Mouse (Mus musculus) gastrocnemius, postnatal 10 days (tissue): Measurements from ENCODE around the gene Idi1. TPM values are rescaled to one million over a fixed set of nuclear protein-coding genes. Genes with fewer than 3 reads are reported as not detected.
A peak's percentile ranks its signal among the peaks of the same experiment; 100 is the strongest.
"Not testable (repeated sequence)": the region's sequence is repeated elsewhere in the genome, so short reads cannot be mapped to it uniquely, and the experiment has no call there.

ENCODE experiments used
- DNase-seq: peaks from one replicate; pipeline ENCODE4 v3.0.0; 2021; ENCODE audit warnings: mixed read lengths
- long read RNA-seq, 2 experiments: library from polyadenylated mRNA; stranded (forward); transcript quantifications; one replicate each; pipeline ENCODE4 v2.0.0; 2021
- total RNA-seq, 2 experiments: library from RNA; stranded (reverse); gene quantifications; 2 replicates each; pipeline ENCODE4 v1.2.3; 2021

The Idi1 gene
- total RNA-seq, result 10 to 100 TPM; 10.2 to 12.0 TPM
- long read RNA-seq, experiment 1, transcript Idi1-201 (5 exons, 3,027 nt), result major isoform, 20 of 20 reads
- long read RNA-seq, experiment 1, partial matches to known transcripts, result 0 of 20 reads
- long read RNA-seq, experiment 1, other reads (novel, unspliced or antisense), result 0 of 20 reads
- long read RNA-seq, experiment 2, transcript Idi1-201 (5 exons, 3,027 nt), result major isoform, 16 of 17 reads
- long read RNA-seq, experiment 2, partial matches to known transcripts, result 0 of 17 reads
- long read RNA-seq, experiment 2, other reads (novel, unspliced or antisense), result 1 of 17 reads

DNA sequence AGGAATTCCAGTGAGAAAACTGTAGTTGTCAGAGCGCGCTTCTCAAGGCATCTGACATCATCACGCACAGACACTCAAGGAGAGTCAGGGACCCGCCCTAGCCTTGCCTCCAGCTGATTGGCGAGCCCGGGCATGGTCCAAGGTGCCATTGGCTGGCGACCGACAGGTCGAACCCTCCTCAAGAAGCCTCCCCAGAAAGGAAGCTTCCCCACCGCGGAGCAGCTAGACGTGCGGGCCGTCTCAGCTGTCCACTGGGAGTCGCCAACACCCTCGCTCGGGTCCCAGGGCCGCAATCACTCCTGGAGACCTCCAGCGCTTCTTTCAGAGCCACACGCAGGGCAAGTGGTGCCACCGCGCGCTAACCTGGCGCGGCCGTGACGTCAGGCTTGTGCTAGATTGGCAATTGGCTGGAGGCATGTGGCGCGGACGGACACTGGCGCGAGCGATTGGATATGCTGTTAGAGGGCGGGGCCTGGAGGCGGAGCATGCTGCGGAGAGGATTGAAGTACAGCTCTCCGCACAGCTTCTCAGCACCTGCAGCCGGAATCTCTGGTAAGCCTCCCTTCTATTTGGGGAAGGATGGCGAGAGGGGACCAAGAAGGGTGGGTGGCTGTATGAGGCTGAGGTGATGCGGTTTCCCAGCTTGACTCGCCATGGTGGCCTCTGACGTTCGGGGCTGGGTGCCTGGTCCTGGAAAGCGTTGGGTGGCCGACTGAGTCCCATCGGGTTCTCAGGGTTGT lies at the start of gene Idi1:
Idi1 (plus strand) TSS at position 57 of the 740 bp plus-strand sequence.
- DNase-seq, result peak; percentile 94

DNA sequence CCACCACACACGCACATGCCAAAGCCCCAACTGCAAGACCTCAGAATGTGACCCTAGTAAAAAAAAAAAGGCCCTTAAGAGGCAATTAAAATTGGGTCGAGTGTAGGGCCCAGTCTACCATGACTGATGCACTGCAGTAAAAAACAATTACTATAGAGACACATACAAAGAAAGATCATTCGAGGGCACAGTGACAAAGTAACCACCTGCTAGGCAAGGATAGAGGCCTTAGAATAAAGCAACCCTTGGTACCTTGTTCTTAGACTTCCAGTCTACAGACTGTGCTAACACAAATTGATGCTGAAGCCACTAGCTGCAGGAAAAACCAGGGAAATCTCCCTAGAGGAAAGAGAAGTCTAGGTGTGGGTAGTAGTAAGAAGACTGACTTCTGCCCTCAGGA lies 46.9 kb upstream of the Idi1 start:
- DNase-seq, result no peak

DNA sequence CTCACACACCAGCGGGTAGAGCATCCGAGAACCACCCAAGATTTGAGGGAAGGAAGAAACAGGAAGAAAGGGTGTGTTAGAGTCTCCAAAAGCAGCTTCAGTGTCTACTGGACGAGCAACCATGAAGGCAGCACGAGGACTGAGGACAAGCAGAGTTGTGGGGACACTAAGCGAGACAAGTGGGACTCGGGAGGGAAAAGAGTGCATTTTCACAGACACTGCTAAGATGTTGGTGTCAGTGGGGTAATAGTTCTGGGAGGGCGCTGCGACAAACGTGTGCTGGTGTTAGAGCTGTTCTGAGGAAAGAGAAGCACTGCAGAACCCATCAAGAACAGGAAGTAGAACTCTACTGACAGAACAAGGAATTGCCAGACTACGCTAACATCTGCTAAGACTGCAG lies 46.2 kb upstream of the Idi1 start:
- DNase-seq, result no peak

DNA sequence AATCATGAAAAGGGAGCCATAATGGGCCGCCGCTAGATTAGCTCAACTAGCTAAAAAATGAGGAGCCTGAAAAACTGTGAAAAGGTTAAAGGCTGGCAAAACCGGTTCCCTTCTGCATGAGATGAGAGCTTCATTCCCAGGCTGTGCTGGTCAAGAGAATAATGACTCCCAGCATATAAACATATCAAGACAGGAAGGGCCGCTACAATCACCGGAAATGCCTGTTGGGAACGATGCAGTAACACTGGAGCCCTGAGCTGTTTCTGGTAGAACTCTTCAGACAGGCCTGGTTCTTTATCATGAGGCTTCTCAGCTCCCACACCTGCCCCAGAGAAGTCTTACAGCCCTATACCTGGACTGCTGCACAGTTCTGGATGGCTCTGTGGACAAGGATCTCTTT lies 45.4 kb upstream of the Idi1 start:
- DNase-seq, result no peak

DNA sequence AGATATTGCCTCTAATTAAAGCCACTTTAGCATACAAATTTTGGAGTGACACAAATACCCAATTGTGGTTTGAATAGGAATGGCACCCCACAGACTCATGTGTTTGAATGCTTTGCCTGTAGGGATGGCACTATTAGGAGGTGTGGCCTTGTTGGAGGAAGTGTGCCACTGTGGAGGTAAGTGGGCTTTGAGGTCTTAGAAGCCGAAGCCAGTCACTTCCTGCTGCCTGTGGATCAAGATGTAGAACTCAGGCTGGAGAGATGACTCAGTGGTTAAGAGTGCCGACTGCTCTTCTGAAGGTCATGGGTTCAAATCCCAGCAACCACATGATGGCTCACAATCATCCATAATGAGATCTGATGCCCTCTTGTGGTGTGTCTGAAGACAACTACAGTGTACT lies 44.4 kb upstream of the Idi1 start:
- DNase-seq, result no peak

DNA sequence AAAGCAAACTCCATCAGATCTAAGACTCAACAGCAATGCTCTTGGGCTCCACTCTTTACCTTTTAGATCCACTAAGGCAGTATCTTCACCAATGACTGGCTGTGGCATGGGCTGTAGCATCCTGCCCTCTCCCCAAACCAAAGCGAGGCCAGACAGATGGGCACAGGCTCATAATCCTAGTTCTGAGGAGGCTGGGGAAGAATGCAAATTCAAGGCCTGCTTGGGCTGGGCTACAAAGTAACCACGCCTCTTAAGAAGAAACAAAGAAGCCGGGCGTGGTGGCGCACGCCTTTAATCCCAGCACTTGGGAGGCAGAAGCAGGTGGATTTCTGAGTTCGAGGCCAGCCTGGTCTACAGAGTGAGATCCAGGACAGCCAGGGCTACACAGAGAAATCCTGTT lies 43.5 kb upstream of the Idi1 start:
- DNase-seq, result not testable (repeated sequence)

DNA sequence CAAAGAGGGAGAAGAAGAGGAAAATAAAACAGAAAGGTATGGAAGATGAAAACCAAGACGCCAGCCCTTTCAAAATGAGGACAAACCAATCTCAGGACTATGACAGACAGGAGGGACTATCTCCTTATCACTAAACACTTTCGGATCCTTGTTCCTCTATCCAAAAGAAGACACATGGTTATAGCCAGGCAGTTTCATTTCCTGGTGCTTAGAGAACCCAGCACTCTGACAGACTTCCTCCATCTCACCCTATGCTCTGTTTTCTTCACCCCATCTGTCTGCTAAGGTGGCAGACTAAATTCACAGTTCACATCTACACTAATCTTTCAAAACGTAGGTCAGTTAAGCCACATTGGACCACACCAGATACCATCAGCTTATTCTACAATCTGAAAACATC lies 43.0 kb upstream of the Idi1 start:
- no peak for DNase-seq

DNA sequence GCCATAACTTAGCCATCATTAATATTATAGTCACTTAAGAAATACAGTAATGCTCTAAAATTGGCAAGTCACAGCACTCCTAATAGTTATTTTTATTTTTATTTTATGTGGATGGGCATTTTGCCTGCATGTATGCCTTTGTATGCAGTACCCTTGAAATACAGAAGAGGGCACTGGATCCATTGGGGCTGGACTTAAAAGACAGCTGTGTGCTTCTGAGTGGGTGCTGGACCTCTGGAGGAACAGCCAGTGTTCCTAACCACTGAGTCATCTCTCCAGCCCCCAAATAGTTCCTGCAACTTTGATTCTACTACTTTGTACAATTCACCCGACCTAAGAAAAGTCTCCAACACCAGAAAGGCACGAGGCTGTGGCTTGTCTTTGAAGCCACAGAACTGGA lies 37.6 kb upstream of the Idi1 start:
- DNase-seq, result no peak

DNA sequence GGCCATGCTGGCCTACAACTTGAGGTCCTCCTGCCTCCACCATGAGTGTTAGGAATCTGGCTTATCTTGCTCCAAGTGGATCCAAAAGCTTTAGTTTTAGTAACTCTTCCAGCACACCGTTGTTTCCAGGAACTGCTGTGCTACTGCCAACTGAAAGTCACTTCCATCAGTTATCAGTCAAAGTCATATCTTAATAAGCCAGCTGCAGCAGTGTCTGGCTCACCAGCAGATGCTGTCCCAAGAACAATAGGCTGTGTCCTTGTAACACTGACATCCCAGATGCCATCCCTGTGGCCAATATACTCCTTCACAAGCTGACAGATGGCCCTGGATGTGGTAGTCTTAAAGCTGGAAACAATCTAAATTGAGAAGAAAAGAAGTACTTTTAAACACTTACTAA lies 36.0 kb upstream of the Idi1 start:
- no peak for DNase-seq

DNA sequence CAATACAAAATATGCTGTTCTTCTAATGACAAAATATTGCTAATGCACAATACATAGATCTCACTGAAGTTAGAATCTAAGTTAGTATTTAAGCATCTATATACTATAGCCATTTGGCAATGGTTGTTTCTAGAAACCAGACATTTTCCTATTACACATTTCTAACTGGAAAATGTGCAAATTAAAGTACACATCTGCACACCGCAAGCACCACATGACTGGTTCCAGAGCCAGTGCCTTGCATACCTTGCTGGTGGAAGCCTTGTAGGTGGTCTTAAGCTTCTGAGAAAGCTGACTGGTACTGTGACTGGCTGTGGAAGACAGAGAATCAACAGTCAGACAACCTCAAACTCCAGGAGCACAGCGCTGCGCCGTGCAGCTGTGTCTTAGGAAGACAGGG lies 31.9 kb upstream of the Idi1 start:
- no peak for DNase-seq

DNA sequence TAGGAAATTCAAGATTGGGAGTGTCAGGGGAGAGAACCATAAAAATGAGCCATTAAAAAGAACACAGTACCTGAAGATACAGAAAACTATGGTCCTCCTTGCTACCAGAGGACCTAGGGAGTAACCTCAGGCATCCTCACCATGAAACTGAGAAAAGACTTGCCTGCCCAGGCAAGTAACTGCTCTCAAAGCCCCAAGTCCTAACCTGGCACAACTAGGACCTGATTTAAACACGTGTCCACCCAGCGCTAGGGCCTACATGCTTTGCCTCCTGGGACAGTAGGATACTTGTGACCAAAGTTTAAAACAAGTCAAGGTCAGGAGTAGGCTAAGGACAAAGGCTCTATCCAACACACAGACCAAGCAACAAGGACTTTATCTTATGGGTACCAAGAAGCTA lies 30.5 kb upstream of the Idi1 start:
- DNase-seq, result no peak

DNA sequence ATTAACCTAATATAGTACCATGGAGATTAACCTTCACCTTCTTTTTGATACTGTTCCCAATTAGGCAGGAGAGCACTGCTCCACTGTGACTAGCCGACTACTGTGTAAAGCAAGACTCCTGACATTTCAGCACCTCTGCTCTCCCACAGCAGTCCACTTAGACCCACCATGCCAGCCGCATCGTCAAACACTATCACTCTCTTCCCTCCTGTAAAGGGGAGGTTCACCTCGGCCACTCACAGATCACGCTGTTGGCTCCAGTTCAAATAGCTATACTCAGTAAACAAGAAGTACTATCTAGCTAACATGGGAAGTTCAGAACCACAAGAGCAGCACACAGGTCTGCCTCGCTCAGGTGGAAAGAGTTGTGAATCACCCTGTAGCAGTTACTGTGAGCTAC lies 26.8 kb upstream of the Idi1 start:
- no peak for DNase-seq

DNA sequence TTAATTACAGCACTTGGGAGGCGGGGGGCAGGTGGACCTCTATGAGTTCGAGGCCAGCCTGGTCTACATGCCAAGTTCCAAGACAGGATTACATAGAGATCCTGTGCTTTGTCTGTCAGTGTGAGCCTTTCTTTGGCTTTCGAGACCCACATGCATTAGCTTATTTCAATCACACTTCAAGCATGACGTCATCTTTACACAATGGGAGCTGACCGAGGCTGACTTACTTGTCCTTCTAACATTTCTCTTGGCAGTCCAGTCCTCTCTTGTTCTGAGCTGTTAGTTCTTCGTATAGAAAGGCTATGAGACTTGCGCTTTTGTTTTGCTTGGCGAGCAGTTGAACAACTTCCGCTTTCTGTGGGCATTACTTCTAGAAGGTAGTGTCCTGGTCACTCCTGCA lies 24.4 kb upstream of the Idi1 start:
- DNase-seq, result no peak

DNA sequence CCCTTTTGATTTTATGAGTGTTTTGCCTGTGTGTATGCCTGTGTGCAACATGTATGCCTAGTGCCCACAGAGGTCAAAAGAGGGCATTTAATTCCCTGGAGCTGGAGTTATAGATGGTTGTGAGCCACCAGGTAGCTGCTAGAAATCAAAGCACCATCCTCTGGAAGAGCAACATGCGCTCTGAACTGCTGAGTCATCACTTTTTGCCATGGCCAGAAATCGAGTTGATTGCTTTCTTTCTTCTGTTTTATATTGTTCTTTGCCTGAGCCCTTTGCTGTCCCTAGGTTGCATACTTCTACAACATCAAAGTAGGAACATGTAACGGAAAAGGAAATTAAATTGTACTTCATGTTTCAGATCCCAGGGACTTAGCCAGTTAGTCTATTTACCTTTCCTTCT lies 20.3 kb upstream of the Idi1 start:
- no peak for DNase-seq

DNA sequence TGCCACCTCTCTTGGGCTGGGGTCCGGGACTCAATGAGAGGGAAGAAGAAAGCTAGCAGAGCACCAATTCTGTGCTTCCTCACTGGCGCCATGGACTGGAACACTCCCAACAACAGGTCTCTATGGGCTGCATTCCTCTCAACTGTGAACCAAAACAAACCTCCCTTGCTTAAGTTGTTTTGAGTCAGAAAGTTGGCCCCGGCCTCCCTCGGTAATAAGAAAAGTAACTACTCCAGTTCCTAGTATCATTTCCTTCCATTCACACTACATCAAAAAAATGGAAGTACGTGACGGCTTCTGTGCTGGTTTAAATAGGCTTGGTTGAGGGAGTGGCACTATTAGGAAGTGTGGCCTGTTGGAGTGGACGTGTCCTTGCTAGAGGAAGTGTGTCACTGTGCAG lies 18.7 kb upstream of the Idi1 start:
- no peak for DNase-seq

DNA sequence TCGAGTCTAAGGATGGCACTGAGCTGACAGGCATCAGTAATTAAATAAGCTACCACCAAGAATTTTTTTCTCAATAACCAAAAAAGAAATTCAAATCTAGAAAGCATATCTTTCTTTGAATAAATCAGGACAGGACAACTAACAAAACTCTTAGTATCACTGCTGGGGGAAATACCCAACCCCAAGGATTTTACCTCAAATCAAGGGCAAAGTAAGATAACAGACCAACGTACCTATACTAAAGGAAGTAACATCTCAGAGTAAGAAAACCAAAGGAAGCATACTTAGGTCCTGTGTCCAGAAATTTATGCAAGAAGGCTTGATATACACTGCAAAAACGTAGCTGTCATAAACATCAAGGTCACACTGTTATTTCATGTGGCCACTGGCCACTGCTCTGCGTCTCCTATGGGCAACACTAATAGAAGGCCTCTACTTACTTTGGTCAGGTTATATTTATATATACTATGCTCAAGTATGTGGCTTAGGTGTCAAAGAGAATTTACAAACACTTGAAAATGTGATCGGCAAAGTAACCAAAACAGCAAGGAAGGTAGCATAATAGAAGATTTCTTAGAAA lies 15.6 kb upstream of the Idi1 start:
- DNase-seq, result no peak

DNA sequence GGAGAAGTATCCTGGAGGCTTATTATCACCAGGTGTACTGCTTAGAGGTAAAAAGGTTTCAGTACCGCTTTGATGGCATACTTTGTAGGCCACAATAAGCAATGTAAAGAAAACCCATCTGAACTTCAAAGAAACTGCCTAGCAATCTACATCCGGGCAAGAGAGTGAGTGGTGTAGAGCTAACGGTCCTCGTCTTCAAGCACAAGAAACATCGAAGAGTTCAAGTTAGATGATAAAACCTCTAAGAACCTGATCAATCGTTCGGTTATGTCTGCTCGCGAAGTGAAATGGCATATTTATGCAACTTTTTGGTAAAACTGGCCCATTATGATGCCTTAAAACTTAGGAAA lies 15.2 kb upstream of the Idi1 start:
- DNase-seq, result no peak

DNA sequence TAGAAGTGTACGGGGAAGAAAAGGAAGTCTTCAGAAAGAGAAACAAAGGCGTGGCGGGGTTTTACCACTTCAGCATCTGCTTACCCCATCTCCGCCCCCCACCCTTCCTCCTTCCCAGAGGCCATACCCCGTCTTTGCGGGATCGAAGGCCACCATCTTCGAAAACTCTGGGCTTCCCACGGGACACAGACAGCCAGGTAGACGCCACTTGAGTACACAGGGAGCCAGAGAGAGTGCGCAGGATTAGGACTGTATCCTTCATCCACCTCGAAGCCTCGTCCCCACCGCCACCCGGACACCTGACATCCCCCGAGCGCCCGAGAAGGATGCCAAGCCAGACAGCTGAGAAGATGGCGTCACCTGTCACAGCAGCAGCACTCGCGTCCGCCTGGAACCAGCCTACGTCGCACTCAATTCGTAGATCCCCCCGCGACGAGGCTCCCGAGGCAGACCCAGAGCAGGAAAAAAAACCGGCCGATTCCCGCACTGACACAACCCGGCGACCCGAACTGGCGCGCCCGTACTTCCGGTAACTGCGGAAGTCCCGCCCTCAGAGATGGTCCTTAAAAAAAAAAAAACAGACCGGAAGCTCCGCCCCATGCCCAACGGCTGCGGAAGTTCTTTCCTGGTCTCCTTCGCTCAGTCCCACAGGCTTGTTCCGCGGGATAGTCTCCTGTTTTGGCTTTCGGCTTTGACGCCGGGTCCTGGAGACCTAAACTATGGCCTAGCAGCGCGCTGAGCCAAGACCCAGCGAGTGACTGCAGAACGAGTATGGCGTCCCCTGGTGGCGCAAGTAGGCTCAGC lies 14.6 kb upstream of the Idi1 start:
- DNase-seq, result peak; percentile 86

DNA sequence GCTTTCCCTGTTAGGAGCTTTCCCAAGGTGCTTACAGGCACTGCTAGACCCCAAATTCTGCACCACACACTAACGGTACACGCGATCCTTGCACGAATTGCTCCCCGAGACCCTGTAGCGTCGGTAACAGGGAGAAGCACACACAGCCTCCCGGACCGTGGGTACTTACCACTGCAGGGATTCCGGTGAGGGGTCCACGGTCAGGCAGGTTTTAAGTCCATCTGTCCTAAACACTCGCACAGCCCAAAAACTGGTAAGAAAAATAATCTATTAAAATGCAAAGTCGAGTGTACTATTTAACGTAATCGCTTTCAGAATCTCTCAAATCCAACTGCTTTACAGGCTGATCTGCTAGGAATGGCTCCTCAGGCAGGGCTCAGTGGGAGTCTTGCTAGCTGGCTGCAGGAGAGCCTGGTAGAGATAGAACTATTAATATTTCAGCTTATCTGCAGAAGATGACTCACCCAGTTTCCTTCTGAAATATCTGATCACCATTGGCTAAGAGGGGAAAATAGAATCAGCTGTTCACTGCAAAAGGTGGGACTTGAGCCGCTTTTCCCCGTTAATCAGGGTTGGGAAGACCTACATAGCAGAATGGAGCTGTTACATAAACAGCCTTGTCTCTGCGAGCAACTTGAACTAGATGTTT lies 13.9 kb upstream of the Idi1 start, which contains the start of gene Wdr37:
Wdr37 (minus strand) TSS at position 596 of the 649 bp plus-strand sequence.
- DNase-seq, result peak; percentile 22

DNA sequence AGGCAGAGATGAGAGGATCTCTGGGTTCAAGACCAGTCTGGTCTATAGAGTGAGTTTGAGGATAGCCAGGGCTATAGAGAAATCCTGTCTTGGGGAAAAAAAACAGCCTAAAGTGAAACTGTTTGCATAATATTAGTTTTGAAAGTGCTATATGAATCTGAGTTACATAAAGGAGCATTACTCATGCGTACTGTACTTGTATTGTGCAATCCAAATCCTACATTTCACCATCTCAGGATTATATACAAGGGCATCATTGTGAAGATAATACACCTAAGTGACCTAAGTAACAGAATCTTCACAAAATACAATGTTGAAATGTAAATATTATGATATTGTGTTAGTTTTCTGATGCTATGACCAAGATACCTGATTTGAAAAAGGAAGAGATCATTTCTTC lies 11.5 kb upstream of the Idi1 start:
- DNase-seq, result no peak

DNA sequence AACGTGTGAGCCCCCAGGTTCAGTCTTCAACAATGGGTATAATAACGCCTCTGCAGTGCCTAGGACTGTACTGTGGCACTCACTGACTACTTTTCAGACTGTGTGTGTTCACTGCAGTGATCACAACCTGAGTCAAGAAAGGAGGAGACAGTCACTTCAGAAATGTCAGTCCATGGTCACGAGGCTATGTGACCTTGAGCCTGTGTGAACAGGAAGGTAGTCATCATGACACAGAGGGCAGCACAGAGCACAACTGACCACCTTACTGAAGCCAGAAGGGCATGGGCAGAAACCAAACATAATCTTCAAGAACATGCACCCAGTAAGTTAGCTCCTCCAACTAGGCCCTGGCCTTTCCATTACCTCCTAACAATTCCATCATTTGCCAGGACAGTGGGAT lies 3.7 kb upstream of the Idi1 start:
- no peak for DNase-seq

DNA sequence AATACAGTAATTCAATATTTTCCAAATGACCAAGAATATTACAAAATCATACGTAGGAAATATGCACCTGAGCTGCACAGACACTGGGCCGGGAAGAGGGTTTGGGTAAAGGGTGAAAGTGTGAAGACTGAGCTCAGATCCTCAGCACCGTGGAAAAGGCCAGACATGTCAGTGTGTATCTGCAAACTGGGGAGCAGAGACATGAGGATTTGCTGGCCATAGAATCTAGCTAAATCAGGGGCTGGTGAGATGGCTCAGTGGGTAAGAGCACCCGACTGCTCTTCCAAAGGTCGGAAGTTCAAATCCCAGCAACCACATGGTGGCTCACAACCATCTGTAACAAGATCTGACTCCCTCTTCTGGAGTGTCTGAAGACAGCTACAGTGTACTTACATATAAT lies 1.4 kb upstream of the Idi1 start:
- DNase-seq, result not testable (repeated sequence)

DNA sequence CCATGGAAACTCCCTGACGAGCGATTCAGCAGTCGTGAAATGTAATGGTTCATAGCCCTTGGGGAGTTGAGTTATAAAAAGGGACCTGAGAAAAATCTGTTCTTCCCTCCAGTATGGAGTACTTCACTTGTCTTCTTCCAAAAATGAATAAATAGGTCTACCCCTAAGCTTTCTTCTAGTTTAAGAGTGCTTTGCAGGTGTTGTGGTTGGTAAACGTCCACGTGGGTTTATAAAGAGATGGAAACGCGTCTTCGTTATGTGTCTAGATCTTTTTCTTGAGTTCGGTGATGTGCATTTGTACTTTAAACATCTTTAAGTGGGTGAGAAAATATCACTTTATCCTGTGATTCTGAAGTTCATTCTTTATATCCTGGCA lies 872 bp downstream of the Idi1 start:
- DNase-seq, result no peak
